ENCODE assay signal across 14 mouse cellular contexts in the genomic region with DNA sequence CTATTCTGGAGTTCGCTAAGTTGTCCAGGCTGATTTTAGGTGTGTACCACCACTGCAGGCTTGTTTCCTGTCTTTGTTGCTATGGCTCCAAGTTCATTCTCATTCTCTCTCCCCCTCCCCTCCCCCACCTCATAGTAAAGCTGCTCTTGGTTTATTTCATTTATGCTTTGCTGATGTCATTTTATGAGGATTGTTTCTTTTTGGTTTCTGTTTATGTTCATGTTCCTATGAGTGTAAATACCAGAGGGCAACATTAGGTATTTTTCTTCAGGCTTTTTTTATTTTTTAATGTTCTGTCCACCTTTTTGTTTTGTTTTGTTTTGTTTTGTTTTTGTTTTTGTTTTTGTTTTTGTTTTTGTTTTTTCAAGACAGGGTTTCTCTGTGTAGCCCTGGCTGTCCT. TPM values are rescaled to one million over a fixed set of nuclear protein-coding genes. Genes with fewer than 3 reads are reported as not detected.
DNase-seq lines count a peak whose midpoint lies in the region; ATAC-seq and TF ChIP-seq lines count a peak whose summit lies in the region.
"Had no signal": no experiment of that assay in that cellular context is flagged by ENCODE, and none has a peak within 500 bp of the region (broad histone marks: within the 10 kb centered on the region; RNA-seq: fewer than 3 reads in every experiment).

A gene (minus strand): TSS at position 101 of the 400 bp plus-strand sequence.

- DNase-seq in heart, embryonic 10.5 days (ENCODE audit: low spot score) = peak; percentile 39
- no peak for DNase-seq in heart, postnatal 10 days
- no peak for DNase-seq in embryonic facial prominence, embryonic 10.5 days (ENCODE audit: low spot score)
- no peak for DNase-seq in midbrain, postnatal 0 days (ENCODE audit: low spot score)
- no peak for DNase-seq in urinary bladder, postnatal 14 days (ENCODE audit: low spot score)
- no peak for DNase-seq in retina, postnatal 1 day
- DNase-seq in thymus, postnatal 10 days (ENCODE audit: low spot score in 2 of 2) = no peak
- DNase-seq: adrenal gland, postnatal 25 days; kidney, postnatal 25 days had no signal

- intact Hi-C loops in heart, postnatal 10 days (cut with DNase I) = no loop called here

- H3K9me3 ChIP-seq in heart, embryonic 10.5 days = no peaks in the 10 kb centered on the region
- H3K9me3 ChIP-seq in embryonic facial prominence, embryonic 10.5 days = no peaks in the 10 kb centered on the region
- H3K9me3 ChIP-seq in hindbrain, embryonic 16.5 days (ENCODE audit: control insufficient read depth, low read length) = no peaks in the 10 kb centered on the region
- no peaks in the 10 kb centered on the region for H3K9me3 ChIP-seq in midbrain, postnatal 0 days (ENCODE audit: low read length)
- H3K9me3 ChIP-seq: stomach, embryonic 15.5 days had no signal

- H3K4me1 ChIP-seq in heart, embryonic 10.5 days = peaks cover 43% of the 10 kb centered on the region
- H3K4me1 ChIP-seq in embryonic facial prominence, embryonic 10.5 days = peaks cover 44% of the 10 kb centered on the region
- peaks cover 23% of the 10 kb centered on the region for H3K4me1 ChIP-seq in hindbrain, embryonic 16.5 days (ENCODE audit: control insufficient read depth, insufficient read depth, low read depth, low read length)
- peaks cover 19% of the 10 kb centered on the region; the same call in 1 of the 2 replicates for H3K4me1 ChIP-seq in midbrain, postnatal 0 days (ENCODE audit: insufficient read depth, low read length)

- no peak within 1 kb of the TSS; the same call in 1 of the 2 replicates for H3K9ac ChIP-seq in hindbrain, embryonic 16.5 days (ENCODE audit: low read depth, low read length)
- H3K9ac ChIP-seq in midbrain, postnatal 0 days (replicated peaks; ENCODE audit: low read length, poor library complexity, severe bottlenecking) = no peak within 1 kb of the TSS
- H3K9ac ChIP-seq: stomach, embryonic 15.5 days had no signal

- peak within 1 kb of the TSS; percentile 97; the same call in 1 of the 2 replicates for H3K27ac ChIP-seq in heart, embryonic 10.5 days
- peak within 1 kb of the TSS; percentile 95; the same call in 1 of the 2 replicates for H3K27ac ChIP-seq in embryonic facial prominence, embryonic 10.5 days (replicated peaks)
- H3K27ac ChIP-seq in hindbrain, embryonic 16.5 days (ENCODE audit: low read depth, low read length) = peak within 1 kb of the TSS; percentile 93; the same call in 1 of the 2 replicates
- H3K27ac ChIP-seq in midbrain, postnatal 0 days (ENCODE audit: low read depth, low read length) = peak within 1 kb of the TSS; percentile 99; the same call in 1 of the 2 replicates

- 68% methylated on average over 1 of the region's 1 CpGs for WGBS in heart, embryonic 10.5 days
- WGBS in embryonic facial prominence, embryonic 10.5 days = 91% methylated on average over 1 of the region's 1 CpGs
- 78% methylated on average over 1 of the region's 1 CpGs for WGBS in hindbrain, embryonic 16.5 days
- WGBS in midbrain, postnatal 0 days = 63% methylated on average over 1 of the region's 1 CpGs

- no peak for ATAC-seq in hindbrain, embryonic 16.5 days
- ATAC-seq in midbrain, postnatal 0 days (ENCODE audit: low FRiP score) = no peak

- no peaks in the 10 kb centered on the region for H3K27me3 ChIP-seq in heart, embryonic 10.5 days (ENCODE audit: insufficient read depth, poor library complexity, severe bottlenecking)
- peaks cover 4% of the 10 kb centered on the region; the same call in 1 of the 2 replicates for H3K27me3 ChIP-seq in embryonic facial prominence, embryonic 10.5 days (replicated peaks; ENCODE audit: low read depth, poor library complexity, severe bottlenecking)
- no peaks in the 10 kb centered on the region for H3K27me3 ChIP-seq in hindbrain, embryonic 16.5 days (replicated peaks; ENCODE audit: control insufficient read depth, insufficient read depth, low read length)
- H3K27me3 ChIP-seq in midbrain, postnatal 0 days (ENCODE audit: insufficient read depth, low read length) = no peaks in the 10 kb centered on the region
- H3K27me3 ChIP-seq: stomach, embryonic 15.5 days had no signal

- H3K4me3 ChIP-seq in heart, embryonic 10.5 days = no peak within 1 kb of the TSS
- H3K4me3 ChIP-seq in embryonic facial prominence, embryonic 10.5 days = peak within 1 kb of the TSS; percentile 20; the same call in 1 of the 2 replicates
- H3K4me3 ChIP-seq in hindbrain, embryonic 16.5 days (ENCODE audit: low read length) = no peak within 1 kb of the TSS
- H3K4me3 ChIP-seq in midbrain, postnatal 0 days (ENCODE audit: low read depth, low read length) = no peak within 1 kb of the TSS
- H3K4me3 ChIP-seq: stomach, embryonic 15.5 days had no signal

- TF ChIP-seq CTCF in midbrain, postnatal 0 days (IDR thresholded peaks at IDR 0.05) = no peak

- no peaks in the 10 kb centered on the region for H3K36me3 ChIP-seq in heart, embryonic 10.5 days
- H3K36me3 ChIP-seq in embryonic facial prominence, embryonic 10.5 days (replicated peaks) = no peaks in the 10 kb centered on the region
- H3K36me3 ChIP-seq in hindbrain, embryonic 16.5 days (ENCODE audit: control insufficient read depth, insufficient read depth, low read length) = no peaks in the 10 kb centered on the region
- no peaks in the 10 kb centered on the region for H3K36me3 ChIP-seq in midbrain, postnatal 0 days (ENCODE audit: insufficient read depth, low read length)
- H3K36me3 ChIP-seq: stomach, embryonic 15.5 days had no signal

- no peak within 1 kb of the TSS for H3K4me2 ChIP-seq in hindbrain, embryonic 16.5 days (ENCODE audit: low read length)
- H3K4me2 ChIP-seq in midbrain, postnatal 0 days (ENCODE audit: low read depth, low read length, poor library complexity, severe bottlenecking) = no peak within 1 kb of the TSS
- H3K4me2 ChIP-seq: stomach, embryonic 15.5 days had no signal

RNA-seq across cellular contexts. Expression of the gene that starts here (rescaled TPM):
- polyA plus RNA-seq in heart, embryonic 10.5 days (2016; fragmentation: Nextera tagmentation; extraction: Ambion mirVana) = 0.16 TPM in 1 of 2 replicates, not detected in the other
- total RNA-seq in heart, postnatal 10 days (2021) = under 1 TPM; 0.17 to 0.40 TPM
- polyA plus RNA-seq in embryonic facial prominence, embryonic 10.5 days (2016; fragmentation: Nextera tagmentation; extraction: Ambion mirVana) = 0.12 TPM in 1 of 2 replicates, not detected in the other
- polyA plus RNA-seq in hindbrain, embryonic 16.5 days (2015; fragmentation: Nextera tagmentation; extraction: Ambion mirVana) = 0.41 and 0.87 TPM in 2 replicates
- not detected in 2 replicates for total RNA-seq in midbrain, postnatal 0 days (2014; rRNA removed)
- 0.23 and 0.26 TPM in 2 replicates for polyA plus RNA-seq in midbrain, postnatal 0 days (2015; fragmentation: Nextera tagmentation; extraction: Ambion mirVana)
- total RNA-seq: adrenal gland, postnatal 25 days; granulocyte monocyte progenitor cell, adult 5-6 weeks; hematopoietic stem cell, adult 5-6 weeks; left cerebral cortex, postnatal 10 days had no signal

Comparison
In these comparisons a context has a peak if more than half of its experiments do, and no peak if none do; other contexts are left out.
1. Peak in DNase-seq and H3K27ac ChIP-seq in heart, embryonic 10.5 days; RNA of the gene not detected or under 1 TPM.